Mouse (Mus musculus) central nervous system, embryonic 11.5 days (tissue): ENCODE data around the gene Nek8. TPM values are rescaled to one million over a fixed set of nuclear protein-coding genes. Genes with fewer than 3 reads are reported as not detected.

Experiments used
- polyA plus RNA-seq: library from polyadenylated mRNA; depleted of rRNA; stranded (reverse); fragments of >200 nt; gene quantifications from 2 replicates; pipeline ENCODE4 v1.2.3, GENCODE M21; 2012; rRNA removed

Nek8 gene
- 14.6 and 20.9 TPM in 2 replicates for polyA plus RNA-seq

GRCm38 (mm10) chr11:78176402-78176862, at the start of gene Nek8, which contains the start of gene Tlcd1:
Nek8 (minus strand) TSS chr11:78176675.
Tlcd1 (plus strand) TSS chr11:78176711.

GRCm38 (mm10) chr11:78193113-78193512, 16.6 kb upstream of the Nek8 start, which contains the start of gene Proca1:
Proca1 (plus strand) TSS chr11:78193392.

GRCm38 (mm10) chr11:78188331-78189233, 12.1 kb upstream of the Nek8 start, which contains the start of gene Rab34:
Rab34 (plus strand) TSS chr11:78188430.

GRCm38 (mm10) chr11:78182961-78183844, 6.7 kb upstream of the Nek8 start, which contains the start of gene Rpl23a:
Rpl23a (minus strand) TSS chr11:78183584.

GRCm38 (mm10) chr11:78164924-78165760, 11.3 kb downstream of the Nek8 start, which contains the start of gene Traf4:
Traf4 (minus strand) TSS chr11:78165589.

Other genes starting within 250 kb of the Nek8 start
- 8.9 and 12.4 TPM in 2 replicates for gene Sez6, start 245.9 kb downstream of the Nek8 start, polyA plus RNA-seq
- gene Phf12, start 193.9 kb downstream of the Nek8 start, polyA plus RNA-seq = 63.4 and 84.4 TPM in 2 replicates
- gene Dhrs13, start 144.4 kb downstream of the Nek8 start, polyA plus RNA-seq = 12.5 and 14.3 TPM in 2 replicates
- 50.4 and 64.3 TPM in 2 replicates for gene Flot2, start 138.7 kb downstream of the Nek8 start, polyA plus RNA-seq
- 23.8 and 28.7 TPM in 2 replicates for gene Eral1, start 96.3 kb downstream of the Nek8 start, polyA plus RNA-seq
- gene Fam222b, start 82.0 kb downstream of the Nek8 start, polyA plus RNA-seq = 12.7 and 20.4 TPM in 2 replicates
- gene Traf4, start 11.1 kb downstream of the Nek8 start, polyA plus RNA-seq = 127 and 187 TPM in 2 replicates
- 21.7 and 22.8 TPM in 2 replicates for gene Tlcd1, start within 50 bp of the Nek8 start, polyA plus RNA-seq
- gene Rpl23a, start 6.9 kb upstream of the Nek8 start, polyA plus RNA-seq = 3,764 and 3,899 TPM in 2 replicates
- 59.8 and 90.6 TPM in 2 replicates for gene Rab34, start 11.8 kb upstream of the Nek8 start, polyA plus RNA-seq
- 1.7 and 3.0 TPM in 2 replicates for gene Proca1, start 16.7 kb upstream of the Nek8 start, polyA plus RNA-seq
- gene Sdf2, start 69.1 kb upstream of the Nek8 start, polyA plus RNA-seq = 76.8 and 95.7 TPM in 2 replicates
- 29.4 and 30.4 TPM in 2 replicates for gene Supt6, start 69.3 kb upstream of the Nek8 start, polyA plus RNA-seq
- gene 2610507B11Rik, start 85.1 kb upstream of the Nek8 start, polyA plus RNA-seq = 60.1 and 65.0 TPM in 2 replicates
- 0.68 and 0.82 TPM in 2 replicates for gene BC030499, start 114.2 kb upstream of the Nek8 start, polyA plus RNA-seq
- 91.4 and 95.4 TPM in 2 replicates for gene Spag5, start 124.9 kb upstream of the Nek8 start, polyA plus RNA-seq
- 3.7 and 5.3 TPM in 2 replicates for gene Aldoc, start 146.3 kb upstream of the Nek8 start, polyA plus RNA-seq
- 37.7 and 53.2 TPM in 2 replicates for gene Pigs, start 151.7 kb upstream of the Nek8 start, polyA plus RNA-seq
- gene Unc119, start 166.8 kb upstream of the Nek8 start, polyA plus RNA-seq = 91.0 and 110 TPM in 2 replicates
- gene Foxn1, start 209.9 kb upstream of the Nek8 start, polyA plus RNA-seq = 0.07 TPM in 1 of 2 replicates, not detected in the other
- gene Slc13a2, start 245.5 kb upstream of the Nek8 start, polyA plus RNA-seq = 0.04 TPM in 1 of 2 replicates, not detected in the other